Mouse (Mus musculus) small intestine, adult 2 months (tissue): Measurements from ENCODE around the gene Crym. TPM values are rescaled to one million over a fixed set of nuclear protein-coding genes. Genes with fewer than 3 reads are reported as not detected.

Source experiments
- H3K27ac ChIP-seq: fragments of 200-500 bp; 2 replicates; pipeline ENCODE4 v1.5.1; 2012; ENCODE audit warnings: low read depth, low read length, control low read depth, inconsistent platforms; ENCODE audit not compliant: insufficient read depth
- H3K27me3 ChIP-seq: fragments of 200-500 bp; 2 replicates; pipeline ENCODE4 v1.6.1; 2012; ENCODE audit warnings: mild to moderate bottlenecking, moderate library complexity, low read length, inconsistent platforms; ENCODE audit not compliant: control insufficient read depth, insufficient read depth
- H3K36me3 ChIP-seq: fragments of 200-500 bp; 2 replicates; pipeline ENCODE4 v1.6.1; 2012; ENCODE audit warnings: mild to moderate bottlenecking, low read length, control low read depth, inconsistent platforms; ENCODE audit not compliant: control insufficient read depth, insufficient read depth
- H3K4me1 ChIP-seq: fragments of 200-500 bp; 2 replicates; pipeline ENCODE4 v1.6.1; 2012; ENCODE audit warnings: low read length, inconsistent platforms, mixed read lengths; ENCODE audit not compliant: control insufficient read depth, insufficient read depth, insufficient read length
- H3K4me3 ChIP-seq: fragments of 200-500 bp; 2 replicates; pipeline ENCODE4 v1.5.1; 2012; ENCODE audit warnings: low read depth, mild to moderate bottlenecking, control low read depth, inconsistent platforms, low read length, moderate library complexity
- CTCF ChIP-seq: fragments of 200-500 bp; IDR thresholded peaks from 2 replicates; pipeline ENCODE4 v1.5.1; 2012; ENCODE audit warnings: low read depth, mild to moderate bottlenecking, control low read depth, inconsistent platforms, low read length, moderate library complexity, mixed read lengths; ENCODE audit not compliant: insufficient replicate concordance, insufficient read length; ENCODE audit errors: extremely low read depth
- POLR2A ChIP-seq: fragments of 200-500 bp; IDR thresholded peaks from 2 replicates; pipeline ENCODE4 v1.6.1; 2012; ENCODE audit warnings: low read depth, mild to moderate bottlenecking, control low read depth, inconsistent platforms, low read length, moderate library complexity
- WGBS: fragments of 180-500 bp; shearing (Covaris S2); methylation state at CpG from one replicate; pipeline ENCODE4 v1.1.7; 2018; 5-methylcytosine and 5-hydroxymethylcytosine counted together
- polyA plus RNA-seq: library from polyadenylated mRNA; depleted of rRNA; stranded (reverse); fragments of >200 nt; gene quantifications from 2 replicates; pipeline ENCODE4 v1.2.3, GENCODE M21; 2012

Crym gene
- polyA plus RNA-seq, 1 experiment: 1.7 TPM

DNA sequence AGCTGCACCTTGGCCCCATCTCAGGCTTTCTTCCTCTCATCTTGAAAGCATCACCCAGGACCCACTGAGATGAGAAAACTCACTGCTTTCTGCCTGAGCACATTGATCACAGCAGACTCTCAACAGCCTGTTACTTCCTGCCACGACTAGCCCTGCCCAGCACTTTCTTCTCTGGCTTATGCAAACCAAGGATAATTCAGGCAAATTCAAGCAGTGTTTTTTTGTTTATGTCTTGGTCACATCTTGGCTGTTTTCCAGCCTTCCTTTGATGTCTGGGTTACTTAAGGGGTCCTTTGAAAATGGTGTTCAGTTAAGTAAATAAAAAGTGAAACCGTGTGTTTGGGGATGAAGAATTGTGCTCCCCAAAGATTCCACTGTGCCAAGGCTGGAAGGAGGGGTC is 23.0 kb downstream of the Crym start:
- TF ChIP-seq CTCF: no peak
- TF ChIP-seq POLR2A: no peak
- H3K36me3 ChIP-seq: peaks cover 43% of the 10 kb centered on the region
- WGBS: 37% methylated on average over 2 of the region's 2 CpGs
- no peak overlapping the region for H3K27ac ChIP-seq
- peaks cover 7% of the 10 kb centered on the region; the same call in 1 of the 2 replicates for H3K4me1 ChIP-seq
- no peaks in the 10 kb centered on the region for H3K27me3 ChIP-seq
- H3K4me3 ChIP-seq: no peak overlapping the region

- Histone ChIP-seq H3K4me3 (no peak overlapping the region), H3K27ac (no peak overlapping the region), H3K27me3 (no peaks in the 10 kb centered on the region), H3K4me1 (peaks cover 6% of the 10 kb centered on the region; the same call in 1 of the 2 replicates), H3K36me3 (peaks cover 31% of the 10 kb centered on the region)
- 44% methylated on average over 3 of the region's 3 CpGs for WGBS
- TF ChIP-seq CTCF (no peak), POLR2A (no peak)
Measured at GRCm38 (mm10) chr7:120177611-120178010, 24.3 kb downstream of the Crym start.

DNA sequence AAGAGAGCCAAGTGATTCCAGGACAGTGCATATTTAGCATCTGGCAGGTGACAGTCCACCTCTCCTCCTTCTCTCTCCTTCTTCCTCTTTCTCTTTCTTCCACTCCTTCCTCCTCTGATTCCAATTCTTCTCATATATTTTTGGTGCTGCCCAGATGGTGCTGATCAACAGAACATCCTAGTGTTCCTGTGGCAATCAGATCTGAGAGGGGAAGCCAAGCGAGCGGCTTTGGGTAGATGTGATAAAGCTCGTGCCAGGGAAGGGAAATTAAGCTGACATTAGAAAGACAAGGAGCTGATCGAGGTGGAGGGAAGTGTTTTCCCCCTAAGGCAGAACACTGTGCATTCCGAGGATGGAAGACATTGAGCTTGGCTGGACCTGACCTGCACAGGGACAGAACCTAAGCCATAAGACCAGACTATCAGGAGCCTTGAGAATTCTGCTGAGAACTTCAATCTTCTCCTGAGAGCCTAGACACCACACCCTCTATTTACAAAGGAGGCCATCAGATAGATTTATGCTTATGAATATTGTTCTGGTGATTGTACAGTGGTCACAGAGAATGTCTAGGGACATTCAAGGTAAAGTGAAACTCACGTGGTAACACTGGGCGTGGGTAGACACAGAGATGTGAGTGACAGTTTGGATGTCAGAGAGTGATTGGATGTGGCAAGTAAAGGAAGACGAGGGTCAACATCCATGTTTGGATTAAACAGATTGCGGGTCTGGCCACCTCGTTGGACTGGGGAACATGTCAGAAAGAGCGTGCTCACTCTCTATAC is 27.0 kb downstream of the Crym start:
- WGBS: 25% methylated on average over 11 of the region's 11 CpGs
- Histone ChIP-seq H3K36me3 (peaks cover 15% of the 10 kb centered on the region), H3K4me1 (peaks cover 2% of the 10 kb centered on the region; the same call in 1 of the 2 replicates), H3K27me3 (no peaks in the 10 kb centered on the region), H3K27ac (peak overlapping the region; percentile 99), H3K4me3 (peak overlapping the region; percentile 64)
- TF ChIP-seq CTCF: no peak
- TF ChIP-seq POLR2A: peak; percentile 60; the same call in 1 of the 2 replicates

- peak within 1 kb of the TSS; percentile 67 for H3K4me3 ChIP-seq
- no peaks in the 10 kb centered on the region for H3K27me3 ChIP-seq
- whole genome bisulfite sequencing: 27% methylated on average over 10 of the region's 10 CpGs
- H3K4me1 ChIP-seq: peaks cover 2% of the 10 kb centered on the region; the same call in 1 of the 2 replicates
- H3K36me3 ChIP-seq: peaks cover 7% of the 10 kb centered on the region; the same call in 1 of the 2 replicates
- peak within 1 kb of the TSS; percentile 99 for H3K27ac ChIP-seq
- TF ChIP-seq CTCF (no peak), POLR2A (peak; percentile 83; the same call in 1 of the 2 replicates)
Measured at GRCm38 (mm10) chr7:120173603-120174244, 28.2 kb downstream of the Crym start, which contains the start of gene Anks4b. TSS of gene Anks4b (plus strand) at chr7:120173858.

DNA sequence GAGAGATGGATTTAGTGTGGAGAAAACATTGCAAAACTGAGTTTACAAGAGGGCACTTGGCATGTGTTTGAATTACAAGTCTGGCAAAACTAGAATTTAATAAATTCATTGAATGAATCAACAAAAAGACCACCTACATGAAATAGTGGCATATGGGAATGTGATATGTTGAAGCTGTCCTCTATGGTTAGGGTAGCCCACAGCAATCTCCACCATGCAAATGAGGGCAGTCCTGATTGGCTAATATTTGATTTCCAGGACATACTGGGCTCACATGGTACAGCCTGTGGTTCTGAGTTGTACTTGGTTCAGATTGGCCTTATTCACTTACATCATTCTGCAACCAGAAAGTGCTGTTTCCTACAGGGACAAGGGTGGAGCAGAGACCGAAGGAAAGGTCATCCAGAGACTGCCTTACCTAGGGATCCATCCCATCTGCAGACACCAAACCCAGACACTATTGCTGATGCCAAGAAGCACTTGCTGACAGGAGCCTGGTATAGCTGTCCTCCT is 29.7 kb downstream of the Crym start:
- Histone ChIP-seq H3K27ac (peak overlapping the region; percentile 57; the same call in 1 of the 2 replicates), H3K4me1 (peaks cover 2% of the 10 kb centered on the region; the same call in 1 of the 2 replicates), H3K27me3 (no peaks in the 10 kb centered on the region), H3K4me3 (no peak overlapping the region), H3K36me3 (peaks cover 5% of the 10 kb centered on the region; the same call in 1 of the 2 replicates)
- WGBS: 50% methylated on average over 1 of the region's 1 CpGs
- TF ChIP-seq CTCF (no peak), POLR2A (no peak)

GRCm38 (mm10) chr7:120163581-120164251 is 38.2 kb downstream of the Crym start:
- no peak overlapping the region for H3K27ac ChIP-seq
- no peak overlapping the region for H3K4me3 ChIP-seq
- WGBS: 87% methylated on average over 11 of the region's 11 CpGs

More at GRCm38 (mm10) chr7:120163581-120164251, 38.2 kb downstream of the Crym start:
- H3K27me3 ChIP-seq: no peaks in the 10 kb centered on the region
- H3K36me3 ChIP-seq: no peaks in the 10 kb centered on the region
- peaks cover 2% of the 10 kb centered on the region; the same call in 1 of the 2 replicates for H3K4me1 ChIP-seq
- TF ChIP-seq CTCF: no peak; the same call in 1 of the 2 replicates
